Mouse (Mus musculus) ES-E14 (cell line): Measurements from ENCODE around the gene Ikzf3.

ENCODE experiments used
- CHD2 ChIP-seq: IDR thresholded peaks from 2 replicates; pipeline ENCODE4 v1.6.1; 2014; ENCODE audit warnings: mild to moderate bottlenecking, low read depth, low read length, inconsistent platforms
- MAFK ChIP-seq: IDR thresholded peaks from 2 replicates; pipeline ENCODE4 v1.6.1; 2014; ENCODE audit warnings: mild to moderate bottlenecking, low read depth, low read length, inconsistent platforms; ENCODE audit not compliant: insufficient read depth

DNA sequence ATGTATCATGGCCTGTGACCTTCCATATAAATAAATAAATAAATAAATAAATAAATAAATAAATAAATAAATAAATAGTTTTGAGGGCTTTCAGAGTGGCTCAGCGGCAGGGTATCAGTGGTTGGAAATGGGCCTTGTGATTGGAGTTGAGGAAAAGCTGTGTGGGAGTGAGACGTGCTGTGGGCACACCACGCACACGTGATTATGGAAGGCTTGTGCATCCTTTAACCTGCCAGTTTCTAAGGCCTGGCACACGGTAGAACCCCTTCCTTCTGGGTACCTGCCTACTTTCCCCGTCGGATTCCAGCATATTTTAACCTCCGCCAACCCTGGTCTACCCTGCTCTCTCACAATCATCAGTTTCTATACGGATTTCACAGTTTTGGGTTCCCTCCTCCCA lies 88.9 kb downstream of the Ikzf3 start:
- TF ChIP-seq CHD2 = no peak
- TF ChIP-seq MAFK = no peak
